ENCODE assay signal across 16 mouse cellular contexts in genomic region chr15:12655959-12656662, GRCm38 (mm10).
"Had no signal": no experiment of that assay in that cellular context is flagged by ENCODE, and none has a peak within 500 bp of the region (broad histone marks: within the 10 kb centered on the region; RNA-seq: fewer than 3 reads in every experiment).

No protein-coding gene starts in this region.

- H3K4me1 ChIP-seq: midbrain, embryonic 15.5 days; neural tube, embryonic 12.5 days had no signal

- H3K4me2 ChIP-seq: limb, embryonic 13.5 days; midbrain, embryonic 15.5 days; neural tube, embryonic 12.5 days had no signal

- ATAC-seq: intestine, embryonic 16.5 days; lung, postnatal 0 days; midbrain, embryonic 15.5 days had no signal

- H3K9ac ChIP-seq: limb, embryonic 13.5 days; liver, embryonic 14.5 days; midbrain, embryonic 15.5 days; neural tube, embryonic 12.5 days had no signal

- H3K27me3 ChIP-seq: limb, embryonic 13.5 days; midbrain, embryonic 15.5 days; neural tube, embryonic 12.5 days had no signal

- DNase-seq: kidney, postnatal 36 days; left cerebral cortex, postnatal 4 days; lung, adult 2 months; lung, postnatal 36 days; right cerebral cortex, postnatal 4 days; spleen, adult 18-20 months; thymus, adult 18-20 months; thymus, postnatal 14 days had no signal

- H3K27ac ChIP-seq: kidney, postnatal 0 days; layer of hippocampus, adult 2 months; limb, embryonic 13.5 days; liver, embryonic 14.5 days; midbrain, embryonic 15.5 days; neural tube, embryonic 12.5 days had no signal

- H3K4me3 ChIP-seq: layer of hippocampus, adult 2 months; limb, embryonic 13.5 days; midbrain, embryonic 15.5 days; neural tube, embryonic 12.5 days had no signal

- H3K36me3 ChIP-seq: midbrain, embryonic 15.5 days; neural tube, embryonic 12.5 days had no signal

- H3K9me3 ChIP-seq: midbrain, embryonic 15.5 days; neural tube, embryonic 12.5 days had no signal
